Mouse (Mus musculus) ES-E14 (cell line): ENCODE data around the gene Rogdi.

ENCODE experiments used
- CHD2 ChIP-seq: IDR thresholded peaks from 2 replicates; pipeline ENCODE4 v1.6.1; 2014; ENCODE audit warnings: mild to moderate bottlenecking, low read depth, low read length, inconsistent platforms
- HCFC1 ChIP-seq: IDR thresholded peaks from 2 replicates; pipeline ENCODE4 v1.6.1; 2012; ENCODE audit warnings: low read length, inconsistent platforms, borderline replicate concordance; ENCODE audit not compliant: insufficient read depth
- MAFK ChIP-seq: IDR thresholded peaks from 2 replicates; pipeline ENCODE4 v1.6.1; 2014; ENCODE audit warnings: mild to moderate bottlenecking, low read depth, low read length, inconsistent platforms; ENCODE audit not compliant: insufficient read depth

DNA sequence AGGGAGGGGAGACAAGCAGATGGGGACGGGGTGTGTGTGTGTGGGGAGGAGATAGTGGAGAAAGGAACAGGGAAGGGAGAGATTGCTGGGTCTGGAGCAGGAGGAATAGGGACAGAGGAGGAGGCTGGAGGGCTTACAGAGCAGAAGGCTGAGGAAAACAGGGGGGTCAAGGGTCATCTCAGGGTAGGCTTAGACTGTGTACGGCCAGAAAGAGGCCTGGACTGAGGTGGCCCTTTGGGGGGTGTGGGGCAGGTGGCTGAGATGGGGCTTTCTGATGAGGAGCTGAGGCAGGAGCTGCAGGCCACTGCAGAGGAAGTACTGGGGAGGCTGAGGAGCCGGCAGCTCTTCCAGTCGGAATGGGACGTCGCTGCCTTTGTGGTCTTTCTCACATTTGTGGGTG lies 5.9 kb downstream of the Rogdi start:
- TF ChIP-seq MAFK (no peak), CHD2 (no peak), HCFC1 (no peak)
